Mouse (Mus musculus) lung, embryonic 14.5 days (tissue): Measurements from ENCODE around the gene Vps52. TPM values are rescaled to one million over a fixed set of nuclear protein-coding genes. Genes with fewer than 3 reads are reported as not detected.

Experiments
- ATAC-seq: fragments of 200-750 bp; cut with Nextera tagmentation; 2 replicates; pipeline ENCODE4 v1.8.0; 2017; ENCODE audit warnings: mild to moderate bottlenecking, moderate TSS enrichment, moderate library complexity; ENCODE audit not compliant: insufficient read depth
- DNase-seq: peaks from one replicate; pipeline ENCODE4 v3.0.0-alpha.2; 2015
- H3K27ac ChIP-seq: fragments of 300-500 bp; sonication (generic); 2 replicates; pipeline ENCODE4 v1.5.1; 2014; ENCODE audit warnings: low read depth, mild to moderate bottlenecking, moderate library complexity
- H3K27me3 ChIP-seq: fragments of 300-500 bp; sonication (generic); 2 replicates; pipeline ENCODE4 v1.6.1; 2014; ENCODE audit warnings: low read length, control low read depth; ENCODE audit not compliant: insufficient read depth
- H3K36me3 ChIP-seq: fragments of 300-500 bp; sonication (generic); 2 replicates; pipeline ENCODE4 v1.6.1; 2014; ENCODE audit warnings: control low read depth; ENCODE audit not compliant: insufficient read depth
- H3K4me1 ChIP-seq: fragments of 300-500 bp; sonication (generic); 2 replicates; pipeline ENCODE4 v1.6.1; 2014; ENCODE audit warnings: antibody characterized with exemption, control low read depth; ENCODE audit not compliant: insufficient read depth
- H3K4me2 ChIP-seq: fragments of 300-500 bp; sonication (generic); 2 replicates; pipeline ENCODE4 v1.6.1; 2014; ENCODE audit warnings: mild to moderate bottlenecking
- H3K4me3 ChIP-seq: fragments of 300-500 bp; sonication (generic); 2 replicates; pipeline ENCODE4 v1.5.1; 2014; ENCODE audit warnings: low read depth, low read length
- H3K9ac ChIP-seq: fragments of 300-500 bp; sonication (generic); 2 replicates; pipeline ENCODE4 v1.6.1; 2014
- H3K9me3 ChIP-seq: fragments of 300-500 bp; sonication (generic); 2 replicates; pipeline ENCODE4 v1.6.1; 2016; ENCODE audit warnings: low read depth, low read length, control low read depth
- CTCF ChIP-seq: IDR thresholded peaks from 2 replicates; pipeline ENCODE4 v1.5.1; 2016; ENCODE audit warnings: antibody characterized with exemption, low read depth
- WGBS: fragments of 180-500 bp; shearing (Covaris S2); extraction: QIAGEN DNeasy Blood & Tissue Kit; methylation state at CpG from one replicate; pipeline ENCODE4 v1.1.7; 2014; 5-methylcytosine and 5-hydroxymethylcytosine counted together
- polyA plus RNA-seq: library from polyadenylated mRNA; unstranded; fragments of >200 nt; fragmentation: Nextera tagmentation; extraction: Ambion mirVana; gene quantifications from 2 replicates; pipeline ENCODE4 v1.2.1, GENCODE M21; 2014

Gene Vps52
- polyA plus RNA-seq = 34.2 and 34.8 TPM in 2 replicates

DNA sequence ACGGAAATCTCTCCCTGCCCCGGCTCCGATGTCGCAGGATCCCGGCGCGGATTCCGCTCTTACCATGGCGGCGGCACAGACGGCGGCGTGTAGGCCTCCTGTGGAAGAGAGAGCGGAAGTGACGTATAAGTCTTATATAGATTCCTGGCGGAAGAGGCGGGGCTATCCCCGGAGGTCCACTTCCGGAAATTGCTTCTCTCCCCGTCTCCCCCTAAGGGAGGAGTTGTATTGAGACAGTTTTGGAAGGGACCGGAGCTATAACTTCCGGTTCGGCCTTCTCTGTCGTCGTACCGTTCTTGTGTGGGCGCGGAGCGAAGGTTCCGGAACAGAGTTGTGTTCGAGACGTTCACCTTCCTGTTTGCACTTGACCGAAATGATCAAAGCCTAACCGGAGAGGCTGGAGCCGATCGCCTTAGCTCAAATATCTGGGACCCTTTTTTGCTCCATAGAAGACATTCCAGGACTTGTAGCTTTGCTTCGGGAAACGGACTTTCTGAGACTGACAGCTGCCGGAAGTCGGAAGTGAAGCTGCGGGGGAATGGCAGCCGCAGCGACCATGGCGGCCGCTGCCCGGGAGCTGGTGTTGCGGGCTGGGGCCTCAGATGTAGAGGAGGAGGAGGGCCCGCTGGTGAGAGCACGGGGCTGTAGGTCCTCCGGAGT, at the start of gene Vps52, which contains the start of gene Rps18:
Gene Vps52 (plus strand): TSS at position 258 of the 660 bp plus-strand sequence.
Gene Rps18 (minus strand): TSS at position 447 of the 660 bp plus-strand sequence.
- Histone ChIP-seq H3K36me3 (peaks cover 56% of the 10 kb centered on the region), H3K27me3 (no peaks in the 10 kb centered on the region), H3K9ac (peak within 1 kb of the TSS; percentile 99), H3K4me3 (peak within 1 kb of the TSS; percentile 99), H3K4me1 (peaks cover 26% of the 10 kb centered on the region; the same call in 1 of the 2 replicates), H3K27ac (peak within 1 kb of the TSS; percentile 97), H3K9me3 (no peaks in the 10 kb centered on the region), H3K4me2 (peak within 1 kb of the TSS; percentile 100)
- ATAC-seq (peak; percentile 84), DNase-seq (peak; percentile 99)
- peak; percentile 32 for TF ChIP-seq CTCF
- under 1% methylated on average over 50 of the region's 50 CpGs for WGBS

DNA sequence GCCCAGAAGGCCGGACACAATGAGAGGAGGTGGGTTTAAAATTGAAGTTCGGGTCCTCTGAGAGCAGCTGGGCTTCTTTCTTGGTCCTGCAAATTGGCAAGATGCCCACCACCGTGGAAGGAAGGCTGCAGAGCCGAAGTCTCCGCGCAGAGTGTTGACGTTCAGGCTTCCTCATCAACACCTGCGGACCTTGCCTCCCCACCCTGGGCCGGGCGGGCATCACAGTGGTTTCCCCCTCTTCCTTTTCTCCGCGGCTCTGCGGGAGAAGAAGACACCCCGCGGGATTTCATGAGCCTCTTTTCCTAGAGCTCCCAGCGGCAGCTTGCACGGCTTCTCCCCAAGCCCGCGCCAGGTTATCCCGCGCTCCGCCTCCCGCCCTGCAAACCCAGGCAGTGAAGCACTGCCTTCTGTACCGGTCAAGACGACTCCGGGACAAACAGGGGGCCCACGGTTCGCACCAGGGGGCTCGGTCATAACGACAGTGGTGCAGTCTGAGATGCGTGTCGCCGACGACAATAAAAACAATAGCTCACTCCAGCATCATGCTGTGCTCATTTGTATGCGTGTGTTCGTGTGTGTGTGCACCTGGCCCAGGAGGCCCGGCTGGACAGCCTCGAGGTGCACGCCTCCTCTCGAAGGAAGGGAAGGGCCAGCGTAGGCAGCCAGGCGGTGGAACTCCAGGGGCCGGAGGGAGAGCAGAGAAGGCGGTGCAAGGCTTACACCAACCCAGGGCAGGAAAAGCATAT, 47.1 kb upstream of the Vps52 start:
- Histone ChIP-seq H3K4me3 (peak overlapping the region; percentile 69), H3K27me3 (no peaks in the 10 kb centered on the region)
- ATAC-seq = peak; percentile 69

DNA sequence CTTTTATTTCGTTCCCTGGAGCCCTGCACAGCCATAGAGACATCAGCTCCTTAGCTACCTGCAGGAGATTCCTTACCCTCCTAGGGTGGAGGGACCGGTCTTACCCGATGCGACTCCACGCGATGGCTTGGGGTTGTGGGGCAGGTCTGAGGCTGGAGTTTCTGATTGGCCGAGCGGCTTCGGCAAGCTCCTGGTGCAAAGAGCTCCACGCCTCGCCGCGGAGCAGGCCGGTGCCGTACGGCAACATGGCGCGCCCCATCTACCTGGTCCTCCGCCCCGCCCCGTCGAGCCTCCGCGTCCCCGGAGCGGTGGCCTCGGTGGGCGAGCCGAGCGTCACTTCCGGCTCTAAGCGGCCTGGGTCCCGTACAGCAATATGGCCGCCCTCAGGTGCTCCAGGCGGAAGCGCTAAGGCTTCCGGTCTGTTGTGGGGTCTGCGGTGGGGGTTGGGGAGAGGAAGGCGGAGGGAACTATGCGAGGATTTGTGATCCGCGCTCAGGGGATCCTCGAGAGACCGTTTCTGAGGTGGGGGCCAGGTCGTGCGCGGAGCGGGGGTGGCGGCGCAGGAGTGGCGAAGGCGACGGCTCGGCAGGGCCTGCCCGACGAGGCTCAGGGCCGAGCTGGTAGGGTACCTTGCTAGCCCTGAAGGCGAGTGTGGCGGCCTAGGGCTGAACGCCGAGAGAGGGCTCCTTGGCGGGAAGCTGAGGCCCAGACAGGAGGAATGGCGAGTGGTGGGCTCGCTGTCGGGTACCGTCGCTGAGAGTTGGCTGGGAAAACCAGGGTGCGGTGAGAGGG, 46.3 kb upstream of the Vps52 start, which contains the start of gene Daxx:
Gene Daxx (plus strand): TSS at position 338 of the 792 bp plus-strand sequence.
- Histone ChIP-seq H3K9me3 (no peaks in the 10 kb centered on the region), H3K4me3 (peak within 1 kb of the TSS; percentile 69), H3K4me2 (peak within 1 kb of the TSS; percentile 100), H3K27me3 (no peaks in the 10 kb centered on the region), H3K9ac (peak within 1 kb of the TSS; percentile 86), H3K4me1 (no peaks in the 10 kb centered on the region; the same call in 1 of the 2 replicates), H3K36me3 (peaks cover 35% of the 10 kb centered on the region), H3K27ac (peak within 1 kb of the TSS; percentile 93)
- whole genome bisulfite sequencing = under 1% methylated on average over 67 of the region's 68 CpGs
- no peak for TF ChIP-seq CTCF
- DNase-seq (peak; percentile 99), ATAC-seq (peak; percentile 97)

More for the DNA sequence above, 47.1 kb upstream of the Vps52 start:
- peaks cover 27% of the 10 kb centered on the region for H3K36me3 ChIP-seq
- under 1% methylated on average over 44 of the region's 44 CpGs for WGBS
- peak overlapping the region; percentile 100 for H3K4me2 ChIP-seq
- H3K9me3 ChIP-seq = no peaks in the 10 kb centered on the region
- H3K4me1 ChIP-seq = no peaks in the 10 kb centered on the region; the same call in 1 of the 2 replicates
- no peak for TF ChIP-seq CTCF
- peak overlapping the region; percentile 88 for H3K27ac ChIP-seq
- DNase-seq = peak; percentile 68
- peak overlapping the region; percentile 65 for H3K9ac ChIP-seq

DNA sequence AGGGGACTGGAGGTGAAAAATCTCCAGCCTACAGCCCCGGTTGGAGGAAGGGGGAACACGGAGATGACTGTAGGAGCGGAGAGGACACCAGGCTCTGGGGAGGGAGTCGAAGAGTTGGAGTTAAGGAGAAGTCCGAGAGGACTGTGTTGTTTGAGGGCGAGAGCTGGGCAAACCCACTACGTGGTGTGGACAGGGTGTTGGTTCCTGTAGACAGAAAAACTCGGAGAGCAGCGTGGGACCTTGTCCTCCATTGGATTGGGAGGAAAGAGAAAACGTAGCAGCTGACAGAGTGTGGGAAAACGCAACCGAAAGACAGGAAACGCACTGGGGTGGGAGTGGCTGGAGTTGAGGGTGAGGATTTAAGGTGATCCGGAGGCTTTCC, 45.8 kb upstream of the Vps52 start:
- TF ChIP-seq CTCF = no peak
- 0% methylated on average over 14 of the region's 14 CpGs for WGBS
- DNase-seq (peak; percentile 57), ATAC-seq (no peak; the same call in 1 of the 2 replicates)
- Histone ChIP-seq H3K4me1 (no peaks in the 10 kb centered on the region; the same call in 1 of the 2 replicates), H3K36me3 (peaks cover 41% of the 10 kb centered on the region), H3K4me2 (peak overlapping the region; percentile 100), H3K9me3 (no peaks in the 10 kb centered on the region), H3K4me3 (peak overlapping the region; percentile 69), H3K9ac (peak overlapping the region; percentile 86), H3K27me3 (no peaks in the 10 kb centered on the region), H3K27ac (peak overlapping the region; percentile 93)

DNA sequence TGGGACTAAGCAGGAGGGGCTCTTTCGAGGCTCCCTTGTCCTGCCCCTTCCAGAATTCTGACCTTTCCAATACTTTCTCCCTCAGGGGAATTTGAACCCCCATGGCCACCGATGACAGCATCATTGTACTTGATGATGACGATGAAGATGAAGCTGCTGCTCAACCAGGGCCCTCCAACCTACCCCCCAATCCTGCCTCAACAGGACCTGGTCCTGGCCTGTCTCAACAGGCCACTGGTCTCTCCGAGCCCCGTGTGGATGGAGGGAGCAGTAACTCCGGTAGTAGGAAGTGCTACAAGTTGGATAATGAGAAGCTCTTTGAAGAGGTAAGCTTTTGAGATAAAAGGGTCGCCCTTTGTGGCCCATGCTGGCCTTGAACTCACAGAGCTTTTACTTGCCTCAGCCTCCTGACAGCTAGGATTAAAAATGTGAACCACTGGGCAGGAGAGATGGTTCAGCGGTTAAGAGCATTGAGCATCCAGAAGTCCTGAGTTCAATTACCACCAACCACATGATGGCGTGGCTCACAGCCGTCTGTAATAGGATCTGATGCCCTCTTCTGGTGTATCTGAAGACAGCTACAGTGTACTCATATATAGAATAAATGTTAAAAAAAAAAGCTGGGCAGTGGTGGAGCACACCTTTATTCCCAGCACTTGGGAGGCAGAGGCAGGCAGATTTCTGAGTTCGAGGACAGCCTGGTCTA, 45.1 kb upstream of the Vps52 start:
- Histone ChIP-seq H3K27ac (no peak overlapping the region), H3K4me1 (no peaks in the 10 kb centered on the region; the same call in 1 of the 2 replicates), H3K9me3 (no peaks in the 10 kb centered on the region), H3K36me3 (peaks cover 45% of the 10 kb centered on the region), H3K4me3 (peak overlapping the region; percentile 69), H3K4me2 (peak overlapping the region; percentile 100), H3K9ac (peak overlapping the region; percentile 86), H3K27me3 (no peaks in the 10 kb centered on the region)
- no peak for ATAC-seq
- DNase-seq = no peak
- peak; percentile 19; the same call in 1 of the 2 replicates for TF ChIP-seq CTCF
- 41% methylated on average over 11 of the region's 11 CpGs for whole genome bisulfite sequencing
